Mouse (Mus musculus) cerebellum, adult 18-20 months (tissue): ENCODE data around the gene Rbm39.
"Not testable (repeated sequence)": the region's sequence is repeated elsewhere in the genome, so short reads cannot be mapped to it uniquely, and the experiment has no call there.

Source experiments
- DNase-seq, 2 experiments: peaks; one replicate each; pipeline ENCODE4 v3.0.0; 2021

Gene Rbm39

DNA sequence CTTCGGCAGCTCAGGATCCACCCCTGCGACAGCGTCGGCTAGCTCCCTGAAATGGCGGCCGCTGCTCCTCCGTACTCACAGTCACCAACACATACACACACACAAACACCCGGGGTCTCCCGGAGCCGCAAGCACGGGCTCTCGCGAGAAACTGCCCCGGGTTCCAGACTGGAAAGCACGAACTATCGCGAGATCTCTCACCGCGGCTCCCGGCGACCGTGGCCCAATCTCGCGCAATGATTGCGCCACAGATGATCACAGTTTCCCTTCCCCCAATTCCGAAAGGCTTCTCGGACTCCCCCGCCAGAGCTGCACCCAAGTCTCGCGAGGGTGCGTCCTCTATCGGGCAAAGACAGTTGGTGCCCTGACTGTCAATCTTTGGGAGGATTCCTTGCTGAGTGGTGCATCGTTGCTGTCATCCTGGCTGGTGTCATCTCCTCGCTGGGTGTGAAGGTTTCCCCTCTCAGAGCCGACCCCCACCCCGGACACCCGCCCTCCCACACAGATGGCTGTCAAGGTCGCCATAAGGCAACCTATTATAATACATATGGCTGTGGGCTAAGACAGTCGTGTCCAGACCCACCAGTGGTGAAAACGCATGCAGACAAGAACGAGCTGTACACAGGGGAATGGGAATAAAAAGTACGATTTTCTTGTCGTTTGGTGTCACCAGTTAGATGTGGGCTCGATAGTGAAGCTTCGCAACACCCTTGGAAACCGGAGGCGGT lies at the start of gene Rbm39:
Rbm39 (minus strand) TSS at position 145 of the 728 bp plus-strand sequence.
- DNase-seq, result peak; percentile 99 to 100

GRCm38 (mm10) chr2:156229171-156229570 lies 49.1 kb upstream of the Rbm39 start:
- DNase-seq, result no peak

DNA sequence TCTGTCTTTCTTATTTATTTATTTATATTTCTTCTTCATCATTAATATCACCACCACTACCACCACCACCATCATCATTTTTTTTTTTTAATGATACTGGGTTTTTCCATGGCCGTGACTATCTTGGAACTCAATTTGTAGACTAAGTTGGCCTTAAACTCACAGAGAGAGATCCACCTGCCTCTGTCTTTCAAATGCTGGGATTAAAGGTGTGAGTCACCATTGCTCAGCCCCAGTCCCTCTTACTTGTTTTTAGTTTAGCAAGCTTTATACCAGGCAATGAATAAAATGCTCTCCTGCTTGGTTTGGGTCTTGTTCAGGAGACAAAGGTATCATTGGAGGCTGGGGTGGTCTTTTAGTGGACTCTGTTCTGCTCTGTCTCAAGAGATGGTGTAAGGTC lies 47.7 kb upstream of the Rbm39 start:
- DNase-seq, result no peak

DNA sequence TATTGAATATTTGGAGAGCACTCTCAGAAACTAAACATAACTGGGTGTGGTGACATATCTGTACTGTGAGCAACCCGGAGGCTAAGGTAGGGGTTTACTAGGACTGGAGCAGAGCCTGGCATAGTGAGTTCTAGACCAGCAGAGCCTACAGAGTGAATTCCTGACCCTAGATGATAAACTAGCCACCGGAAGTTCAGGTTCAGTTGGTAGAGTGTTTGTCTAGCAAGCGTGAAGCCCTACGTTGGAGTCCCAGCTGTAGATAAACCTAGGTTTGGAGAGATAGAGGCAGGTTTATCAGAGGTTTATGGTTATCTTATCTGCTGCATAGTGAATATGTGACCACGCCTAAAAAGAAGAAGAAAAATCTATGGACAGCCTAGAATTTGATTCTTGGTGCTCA lies 44.0 kb upstream of the Rbm39 start:
- no peak for DNase-seq

- no peak for DNase-seq
Measured at GRCm38 (mm10) chr2:156222100-156222499, 42.1 kb upstream of the Rbm39 start.

DNA sequence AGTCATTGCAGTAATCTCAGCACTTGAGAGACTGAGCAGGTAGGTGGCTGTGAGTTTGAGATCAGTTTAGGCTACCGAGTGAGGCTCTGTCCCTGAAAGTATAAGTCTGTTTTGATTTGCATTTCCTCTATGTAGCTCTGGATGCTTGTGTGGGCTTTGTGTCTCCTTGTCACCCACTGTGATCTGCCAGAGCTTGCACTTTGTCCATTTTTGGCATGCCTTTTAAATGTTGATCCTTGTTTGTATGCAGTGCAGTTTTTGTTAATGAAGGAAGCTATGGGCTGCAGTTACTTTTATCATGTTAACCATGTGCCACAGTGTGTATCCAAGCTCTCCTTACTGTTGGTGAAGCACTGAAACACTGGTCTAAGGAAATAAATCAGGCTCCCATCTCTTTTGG lies 37.7 kb upstream of the Rbm39 start:
- DNase-seq, result no peak

DNA sequence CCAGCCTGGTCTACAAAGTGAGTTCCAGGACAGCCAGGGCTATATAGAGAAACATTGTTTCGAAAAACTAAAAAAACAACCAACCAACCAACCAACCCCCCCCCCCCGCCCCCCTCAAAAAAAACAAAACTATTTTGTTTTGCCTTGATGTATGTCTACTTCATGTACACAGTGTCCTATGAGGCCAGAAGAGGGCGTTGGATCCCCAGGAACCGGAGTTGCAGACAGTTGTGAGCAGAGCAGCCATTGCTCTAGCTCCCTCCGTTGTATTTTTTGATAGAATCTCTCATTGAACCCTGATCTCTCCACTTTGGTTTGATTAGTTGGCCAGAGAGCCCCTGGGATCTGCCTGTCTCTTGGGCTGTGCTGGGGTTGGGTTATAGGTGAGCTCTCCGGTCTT lies 23.9 kb upstream of the Rbm39 start:
- DNase-seq, result peak; percentile 31 to 35

DNA sequence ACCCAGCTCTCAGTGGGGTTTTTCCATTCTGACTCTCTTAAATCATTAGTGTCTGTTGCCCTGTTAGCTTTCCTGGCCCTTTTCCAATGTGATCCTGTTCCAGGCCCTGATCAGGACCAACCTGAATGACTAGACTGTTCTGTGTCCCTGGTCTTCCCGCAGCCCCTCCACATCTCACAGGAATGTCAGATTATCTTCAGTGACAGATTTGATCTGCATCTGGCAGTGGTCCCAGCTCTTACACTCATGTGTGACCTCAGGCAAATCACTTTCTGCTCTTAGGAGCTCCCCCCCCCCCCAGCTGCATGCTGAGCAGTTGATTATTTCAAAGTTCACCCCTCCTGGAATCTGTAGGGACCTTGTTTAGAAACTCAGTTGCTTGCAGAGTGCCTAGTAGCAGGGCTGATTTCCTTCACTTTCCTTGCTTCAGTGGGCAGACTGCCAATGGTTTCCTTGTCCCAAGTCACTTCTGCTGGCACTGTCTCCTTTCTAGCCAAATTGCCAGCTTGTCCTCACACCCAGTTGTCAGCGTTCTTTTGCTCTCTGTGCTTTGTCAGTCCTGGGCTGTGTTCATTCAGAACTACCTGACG lies 22.9 kb upstream of the Rbm39 start:
- peak; percentile 83 to 86 for DNase-seq

DNA sequence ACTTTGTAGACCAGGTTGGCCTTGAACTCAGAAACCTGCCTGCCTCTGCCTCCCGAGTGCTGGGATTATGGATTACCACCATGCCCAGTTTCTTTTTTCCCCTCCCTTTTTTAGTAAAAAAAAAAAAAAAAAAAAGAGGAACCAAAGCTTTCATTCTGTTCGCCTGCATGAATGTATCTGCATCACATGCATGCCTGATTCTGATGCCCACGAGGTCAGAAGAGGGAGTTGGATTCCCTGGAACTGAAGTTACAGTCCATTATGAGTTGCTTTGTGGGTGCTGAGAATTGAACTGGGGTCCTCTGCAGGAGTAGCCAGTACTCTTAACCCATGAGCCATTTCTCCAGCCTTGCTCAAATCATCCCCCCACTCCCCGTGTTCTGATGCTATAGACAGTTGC lies 21.4 kb upstream of the Rbm39 start:
- no peak for DNase-seq

DNA sequence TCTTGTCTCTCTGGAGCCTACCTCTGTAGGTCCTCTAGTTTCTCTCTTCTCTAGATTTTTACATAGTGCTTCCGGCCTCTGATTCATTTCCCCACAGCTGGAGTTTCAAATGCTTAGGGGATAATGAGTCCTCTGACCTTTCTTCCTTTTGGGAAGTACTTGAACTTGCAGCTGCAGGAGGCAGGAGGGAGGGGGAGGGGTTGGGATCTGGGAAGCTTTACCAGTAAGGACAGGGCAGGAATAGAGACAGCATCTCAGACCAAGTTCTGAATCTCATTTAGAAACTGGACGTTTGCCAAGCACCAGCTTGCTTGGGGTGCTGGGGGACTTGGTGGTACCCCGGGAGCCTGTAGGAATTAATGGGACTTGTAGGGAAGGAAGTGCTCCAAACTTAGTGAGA lies 19.9 kb upstream of the Rbm39 start:
- no peak for DNase-seq

- peak in 1 of 2 experiments; percentile 29 for DNase-seq
Measured at GRCm38 (mm10) chr2:156197129-156197911, 17.3 kb upstream of the Rbm39 start.

DNA sequence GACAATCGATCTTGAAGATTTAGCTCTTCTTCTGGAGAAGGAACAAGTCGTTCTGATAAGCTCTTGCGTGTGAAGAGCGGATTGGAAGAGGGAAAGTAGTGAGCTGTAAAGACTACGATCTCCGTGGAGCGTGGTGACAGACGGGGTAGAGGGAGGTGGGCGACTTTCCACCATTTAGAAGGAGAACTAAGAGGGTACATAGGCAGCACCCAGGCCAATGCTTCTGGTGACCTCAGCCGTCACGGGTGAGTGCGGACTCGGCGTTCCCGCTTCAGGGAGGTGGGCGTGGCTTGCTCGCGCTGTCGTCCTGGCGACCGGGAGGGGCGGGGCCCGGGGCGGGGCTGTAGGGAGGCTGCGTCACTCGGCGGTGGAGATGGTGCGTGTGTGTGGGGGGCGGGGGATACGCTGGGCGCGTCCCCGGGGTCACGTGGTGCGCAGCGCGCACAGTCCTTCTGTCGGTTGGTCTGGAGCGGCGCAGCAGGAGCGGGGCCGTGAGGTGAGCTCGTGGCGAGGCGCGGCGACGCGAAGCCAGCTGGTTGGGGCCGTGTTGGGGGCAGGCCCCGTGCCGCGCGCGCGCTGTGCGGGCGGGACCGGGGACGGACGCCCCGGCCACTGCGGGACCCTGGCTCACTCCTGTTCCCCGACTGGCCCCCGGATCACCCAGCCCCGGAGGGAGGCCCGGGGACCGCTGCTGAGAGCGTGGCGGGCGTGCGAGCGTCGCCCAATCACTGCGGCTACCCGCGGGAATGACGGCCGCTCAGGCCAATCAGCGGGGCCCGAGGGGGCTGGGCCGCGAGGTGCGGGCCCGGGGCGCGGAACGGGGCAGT lies 16.5 kb upstream of the Rbm39 start, which contains the start of gene Phf20:
Phf20 (plus strand) TSS at position 165 of the 827 bp plus-strand sequence.
- DNase-seq, result peak; percentile 98 to 99

GRCm38 (mm10) chr2:156194571-156194970 lies 14.5 kb upstream of the Rbm39 start:
- DNase-seq, result no peak

DNA sequence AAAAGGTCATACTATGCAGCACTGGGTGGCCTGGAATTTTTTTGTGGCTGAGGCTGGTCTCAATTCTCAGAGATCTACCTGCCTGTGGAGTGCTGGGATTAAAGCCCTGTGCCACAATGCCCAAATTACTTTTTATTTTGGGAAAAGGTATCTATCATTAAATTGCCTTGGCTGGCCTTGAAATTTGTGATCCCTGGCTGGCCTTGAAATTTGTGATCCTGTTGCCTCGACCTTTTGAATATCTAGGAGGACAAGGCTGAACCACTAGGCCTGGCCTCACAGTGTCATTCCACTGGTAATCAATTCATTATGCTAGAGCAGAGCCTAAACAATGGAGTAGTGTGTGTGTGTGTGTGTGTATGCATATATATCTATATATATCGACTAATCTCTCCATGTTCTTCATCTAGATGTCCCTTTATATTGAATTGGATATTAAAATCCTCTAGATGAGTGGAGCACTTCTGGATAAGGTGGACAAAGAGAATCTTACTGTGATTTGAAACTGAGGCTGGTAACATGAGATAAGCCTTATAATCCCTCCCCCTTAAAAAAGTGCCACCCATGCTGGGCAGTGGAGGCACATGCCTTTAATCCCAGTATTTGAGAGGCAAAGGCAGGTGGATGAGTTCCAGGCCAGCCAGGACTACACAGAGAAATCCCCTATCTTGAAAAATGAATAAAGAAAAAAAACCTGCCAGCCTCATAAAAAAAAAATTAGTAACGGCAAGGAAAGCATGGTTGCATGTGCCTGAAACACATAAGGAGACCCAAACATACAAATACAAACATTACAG lies 13.2 kb upstream of the Rbm39 start:
- no peak for DNase-seq

DNA sequence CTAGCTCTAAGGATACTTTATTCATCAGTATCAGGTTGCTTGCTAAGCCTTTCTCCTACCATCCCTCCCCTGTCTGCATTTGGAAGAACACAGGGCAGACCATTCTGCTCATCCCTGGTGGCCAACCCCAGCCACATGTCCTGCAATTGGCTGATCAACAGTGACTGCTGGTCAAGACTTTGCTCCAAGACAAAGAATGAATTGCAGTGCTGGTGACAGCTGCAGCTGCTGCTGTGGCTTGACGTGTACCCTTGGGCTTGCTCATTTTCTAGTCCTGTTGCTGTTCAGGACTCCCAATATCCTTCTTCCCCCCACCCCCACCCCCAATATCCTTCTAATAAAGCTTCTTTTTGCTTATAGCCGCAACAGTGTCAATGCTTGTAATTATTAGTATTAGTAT lies 12.0 kb upstream of the Rbm39 start:
- DNase-seq, result no peak

DNA sequence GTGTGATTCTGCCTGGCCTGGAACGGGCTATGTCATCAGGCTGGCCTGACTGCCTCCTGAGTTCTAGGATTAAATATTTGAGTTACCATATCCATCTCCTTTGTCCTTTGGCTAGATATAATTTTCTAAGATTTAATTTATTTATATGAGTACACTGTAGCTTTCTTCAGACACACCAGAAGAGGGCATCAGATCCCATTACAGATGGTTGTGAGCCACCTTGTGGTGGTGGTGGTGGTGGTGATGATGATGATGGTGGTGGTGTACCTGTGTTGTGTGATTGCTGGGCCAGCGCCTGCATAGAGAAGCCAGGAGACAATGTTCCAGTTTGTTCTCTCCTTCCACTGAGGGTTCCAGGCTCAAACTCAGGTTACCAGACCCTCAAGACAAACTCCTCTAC lies 11.5 kb upstream of the Rbm39 start:
- DNase-seq, result no peak

GRCm38 (mm10) chr2:156190004-156190896 lies 10.2 kb upstream of the Rbm39 start:
- DNase-seq, result no peak

- DNase-seq, result not testable (repeated sequence)
Measured at GRCm38 (mm10) chr2:156189241-156189640, 9.2 kb upstream of the Rbm39 start.

DNA sequence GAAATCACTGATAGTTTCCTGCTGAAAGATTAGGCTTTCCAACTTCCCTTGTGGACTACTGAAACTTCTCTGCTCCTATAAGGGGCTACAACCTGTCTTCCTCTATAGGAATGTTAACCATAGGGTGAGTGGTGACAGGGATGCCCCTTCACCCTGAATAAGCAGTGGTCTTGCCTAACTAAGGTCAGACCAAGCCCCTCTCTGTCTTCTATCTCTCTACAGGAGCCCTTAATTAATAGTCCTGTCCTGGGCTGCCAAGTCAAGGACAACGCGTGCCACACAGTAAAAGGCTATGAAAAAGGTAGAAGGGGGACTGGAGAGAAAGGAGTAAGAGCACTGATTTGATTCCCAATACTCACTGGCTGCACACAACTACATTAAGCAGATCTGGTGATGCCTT lies 1.6 kb upstream of the Rbm39 start:
- DNase-seq, result no peak

DNA sequence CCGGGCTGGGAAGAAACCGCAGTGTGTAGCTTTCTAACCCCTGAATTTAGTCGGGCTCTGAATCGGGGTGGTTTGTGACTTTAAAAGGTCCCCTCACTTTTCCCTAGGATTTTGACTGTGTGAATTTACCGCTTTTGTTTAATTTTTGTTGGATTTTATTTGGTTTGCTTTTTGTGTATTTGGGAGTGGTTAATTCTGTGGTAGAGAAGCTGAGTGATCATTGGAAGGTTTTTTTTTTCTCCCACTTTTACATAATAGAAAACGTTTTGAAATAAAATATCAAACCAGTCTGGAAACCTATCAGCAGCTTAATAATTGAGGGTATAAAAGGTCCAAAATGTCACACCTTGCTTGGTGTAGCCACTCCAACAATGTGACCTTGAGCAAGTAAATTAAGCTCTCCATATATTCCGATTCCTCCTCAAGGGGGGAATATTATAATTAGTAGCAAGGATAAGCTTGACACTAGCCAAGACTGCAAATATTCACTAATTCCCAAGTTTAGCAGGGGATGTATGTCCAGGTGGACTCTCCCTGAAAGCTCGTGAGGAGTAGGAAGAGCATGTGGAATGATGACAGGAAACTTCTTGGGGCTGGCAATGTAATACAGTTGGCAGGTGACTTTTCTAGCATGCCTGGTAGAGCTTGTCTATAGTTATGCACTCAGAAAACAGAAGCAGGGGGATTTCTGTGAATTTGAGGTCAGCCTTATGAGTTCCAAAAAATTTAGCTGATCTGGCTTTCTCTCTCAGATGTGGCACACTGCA lies 969 bp upstream of the Rbm39 start:
- DNase-seq, result peak in 1 of 2 experiments; percentile 32
